Mouse (Mus musculus): ENCODE results near the gene Fbf1. TPM values are rescaled to one million over a fixed set of nuclear protein-coding genes. Genes with fewer than 3 reads are reported as not detected.
A peak's percentile ranks its signal among the peaks of the same experiment; 100 is the strongest.

The Fbf1 gene
- polyA plus RNA-seq, 1 experiment from 2014 or later, result 37.3 TPM

DNA sequence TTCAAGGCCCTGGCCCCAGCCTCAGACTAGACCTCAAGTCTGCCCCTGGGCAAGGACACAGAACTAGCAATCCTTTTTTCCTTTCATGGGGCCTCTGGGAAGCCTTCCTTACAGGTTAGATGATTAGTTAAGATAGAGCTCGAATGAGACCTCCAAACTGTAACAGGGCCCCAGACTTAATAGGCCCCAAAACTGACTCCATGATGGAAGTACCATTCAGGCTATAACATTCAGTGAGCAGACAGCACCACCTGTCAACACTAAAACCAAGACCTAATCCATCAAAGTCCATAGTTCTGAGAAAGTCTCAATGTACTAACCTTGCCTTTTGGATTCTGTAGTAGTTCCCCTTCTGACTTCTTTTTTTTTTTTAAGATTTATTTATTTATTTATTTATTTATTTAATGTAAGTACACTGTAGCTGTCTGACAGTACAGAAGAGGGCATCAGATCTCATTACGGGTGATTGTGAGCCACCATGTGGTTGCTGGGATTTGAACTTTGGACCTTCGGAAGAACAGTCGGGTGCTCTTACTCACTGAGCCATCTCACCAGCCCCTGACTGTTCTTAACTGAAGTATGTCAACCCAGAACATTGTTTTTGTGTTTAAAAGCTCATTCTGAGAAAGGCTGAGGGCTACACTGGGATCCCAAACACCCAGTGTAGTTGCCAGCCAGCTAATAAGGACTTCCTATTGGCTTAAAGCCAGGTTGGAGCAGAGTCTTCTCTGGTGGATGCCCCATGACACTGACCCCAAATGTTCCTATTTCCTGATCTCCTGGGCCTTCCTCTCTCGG is 2.2 kb upstream of the Fbf1 start:
- Histone ChIP-seq H3K9ac (ENCODE audit: low read length) (no peak overlapping the region), H3K9me3 (ENCODE audit: control insufficient read depth, low read length) (no peaks in the 10 kb centered on the region), H3K4me3 (ENCODE audit: low read length) (no peak overlapping the region), H3K4me1 (replicated peaks; ENCODE audit: control insufficient read depth, insufficient read depth, low read length) (peaks cover 12% of the 10 kb centered on the region), H3K4me2 (ENCODE audit: low read depth, low read length) (no peak overlapping the region), H3K36me3 (ENCODE audit: control insufficient read depth, insufficient read depth, low read length) (peaks cover 27% of the 10 kb centered on the region), H3K27me3 (ENCODE audit: control insufficient read depth, insufficient read depth, low read depth, low read length) (no peaks in the 10 kb centered on the region), H3K27ac (ENCODE audit: low read length) (no peak overlapping the region)
- WGBS, result 80% methylated on average over 5 of the region's 5 CpGs
- ATAC-seq (ENCODE audit: low read depth), result no peak

DNA sequence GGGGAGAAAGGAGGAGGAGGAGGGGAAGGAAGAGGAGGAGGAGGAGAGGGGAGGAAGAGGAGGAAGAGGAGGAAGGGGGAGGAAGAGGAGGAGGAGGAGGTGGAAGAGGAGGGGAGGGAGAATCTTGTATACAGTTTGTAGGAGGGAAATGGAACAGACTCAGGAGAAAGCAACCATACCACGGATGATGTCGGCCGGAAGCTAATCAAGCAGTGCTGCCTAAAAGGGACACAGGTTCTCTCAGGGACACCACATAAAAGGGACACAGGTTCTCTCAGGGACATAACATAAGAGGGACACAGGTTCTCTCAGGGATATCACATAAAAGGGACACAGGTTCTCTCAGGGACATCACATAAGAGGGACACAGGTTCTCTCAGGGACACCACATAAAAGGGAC is 1.2 kb upstream of the Fbf1 start:
- WGBS, result 77% methylated on average over 3 of the region's 3 CpGs
- no peak for ATAC-seq (ENCODE audit: low read depth)
- Histone ChIP-seq H3K9me3 (ENCODE audit: control insufficient read depth, low read length) (no peaks in the 10 kb centered on the region), H3K9ac (ENCODE audit: low read length) (no peak overlapping the region), H3K27me3 (ENCODE audit: control insufficient read depth, insufficient read depth, low read depth, low read length) (no peaks in the 10 kb centered on the region), H3K4me2 (ENCODE audit: low read depth, low read length) (no peak overlapping the region), H3K36me3 (ENCODE audit: control insufficient read depth, insufficient read depth, low read length) (peaks cover 18% of the 10 kb centered on the region), H3K4me1 (replicated peaks; ENCODE audit: control insufficient read depth, insufficient read depth, low read length) (peaks cover 12% of the 10 kb centered on the region), H3K4me3 (ENCODE audit: low read length) (no peak overlapping the region), H3K27ac (ENCODE audit: low read length) (no peak overlapping the region)

DNA sequence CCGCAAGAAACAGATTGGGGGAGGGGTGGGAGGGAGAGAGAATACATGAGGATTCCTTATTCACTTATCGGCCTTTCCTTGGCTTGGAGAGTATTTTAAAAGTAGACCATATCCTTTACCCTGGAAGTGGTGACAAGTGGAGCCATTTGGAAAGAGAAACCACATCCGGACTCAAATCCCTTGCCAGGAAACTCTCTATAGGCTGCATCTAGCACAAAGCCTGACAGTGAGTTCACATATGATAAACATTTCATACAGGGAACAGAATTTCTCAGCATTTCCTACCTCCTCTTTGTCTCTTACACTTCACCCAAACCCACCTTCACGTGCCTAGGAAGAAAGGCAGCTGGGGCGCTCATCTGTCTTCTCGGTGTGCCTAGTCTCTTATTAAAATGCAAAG is 734 bp downstream of the Fbf1 start:
- Histone ChIP-seq H3K4me3 (ENCODE audit: low read length) (peak overlapping the region; percentile 73), H3K9ac (ENCODE audit: low read length) (peak overlapping the region; percentile 90), H3K4me1 (replicated peaks; ENCODE audit: control insufficient read depth, insufficient read depth, low read length) (peaks cover 13% of the 10 kb centered on the region), H3K27me3 (ENCODE audit: control insufficient read depth, insufficient read depth, low read depth, low read length) (no peaks in the 10 kb centered on the region), H3K36me3 (ENCODE audit: control insufficient read depth, insufficient read depth, low read length) (peaks cover 3% of the 10 kb centered on the region; the same call in 1 of the 2 replicates), H3K27ac (ENCODE audit: low read length) (peak overlapping the region; percentile 95), H3K4me2 (ENCODE audit: low read depth, low read length) (peak overlapping the region; percentile 76), H3K9me3 (ENCODE audit: control insufficient read depth, low read length) (no peaks in the 10 kb centered on the region)
- 2% methylated on average over 6 of the region's 6 CpGs for WGBS
- peak; percentile 34 for ATAC-seq (ENCODE audit: low read depth)

GRCm38 (mm10) chr11:116163002-116163401 is 5.0 kb downstream of the Fbf1 start:
- Histone ChIP-seq H3K4me2 (ENCODE audit: low read depth, low read length) (no peak overlapping the region), H3K4me3 (ENCODE audit: low read length) (no peak overlapping the region), H3K9me3 (ENCODE audit: control insufficient read depth, low read length) (no peaks in the 10 kb centered on the region), H3K9ac (ENCODE audit: low read length) (no peak overlapping the region), H3K4me1 (replicated peaks; ENCODE audit: control insufficient read depth, insufficient read depth, low read length) (peaks cover 15% of the 10 kb centered on the region), H3K27ac (ENCODE audit: low read length) (no peak overlapping the region), H3K27me3 (ENCODE audit: control insufficient read depth, insufficient read depth, low read depth, low read length) (no peaks in the 10 kb centered on the region), H3K36me3 (ENCODE audit: control insufficient read depth, insufficient read depth, low read length) (peaks cover 9% of the 10 kb centered on the region)
- WGBS, result 49% methylated on average over 9 of the region's 9 CpGs
- ATAC-seq (ENCODE audit: low read depth), result no peak

GRCm38 (mm10) chr11:116162146-116162545 is 5.8 kb downstream of the Fbf1 start:
- no peak overlapping the region for H3K4me2 ChIP-seq (ENCODE audit: low read depth, low read length)
- peaks cover 15% of the 10 kb centered on the region for H3K4me1 ChIP-seq (replicated peaks; ENCODE audit: control insufficient read depth, insufficient read depth, low read length)
- H3K27ac ChIP-seq (ENCODE audit: low read length), result no peak overlapping the region
- no peak overlapping the region for H3K9ac ChIP-seq (ENCODE audit: low read length)
- 65% methylated on average over 10 of the region's 10 CpGs for WGBS
- H3K27me3 ChIP-seq (ENCODE audit: control insufficient read depth, insufficient read depth, low read depth, low read length), result no peaks in the 10 kb centered on the region
- H3K36me3 ChIP-seq (ENCODE audit: control insufficient read depth, insufficient read depth, low read length), result peaks cover 9% of the 10 kb centered on the region
- no peak overlapping the region for H3K4me3 ChIP-seq (ENCODE audit: low read length)
- H3K9me3 ChIP-seq (ENCODE audit: control insufficient read depth, low read length), result no peaks in the 10 kb centered on the region
- ATAC-seq (ENCODE audit: low read depth), result 0 out of 2 replicates have a peak, but pooled peaks have one; percentile 52

DNA sequence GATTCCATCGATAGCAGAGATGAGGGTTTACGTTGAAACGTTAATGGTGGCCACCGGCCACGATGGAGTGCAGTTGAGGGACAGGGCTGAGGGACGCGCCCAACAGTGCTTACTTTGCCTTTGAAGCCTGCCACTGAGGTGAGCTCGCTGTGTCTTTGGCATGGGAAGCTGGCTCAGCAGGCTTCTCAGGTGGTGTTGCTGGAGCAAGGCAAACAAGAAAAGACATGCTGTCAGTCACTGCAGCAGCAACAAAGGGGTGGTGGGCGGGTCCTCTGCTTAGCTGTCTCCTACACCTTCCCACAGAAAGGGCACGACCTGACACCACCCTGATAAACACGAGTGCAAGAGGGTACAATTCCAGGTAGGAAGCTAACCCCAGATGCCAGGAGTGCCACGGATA is 6.7 kb downstream of the Fbf1 start:
- 54% methylated on average over 12 of the region's 12 CpGs for WGBS
- Histone ChIP-seq H3K4me2 (ENCODE audit: low read depth, low read length) (no peak overlapping the region), H3K36me3 (ENCODE audit: control insufficient read depth, insufficient read depth, low read length) (peaks cover 9% of the 10 kb centered on the region), H3K9me3 (ENCODE audit: control insufficient read depth, low read length) (no peaks in the 10 kb centered on the region), H3K4me1 (replicated peaks; ENCODE audit: control insufficient read depth, insufficient read depth, low read length) (peaks cover 8% of the 10 kb centered on the region; the same call in 1 of the 2 replicates), H3K4me3 (ENCODE audit: low read length) (no peak overlapping the region), H3K9ac (ENCODE audit: low read length) (no peak overlapping the region), H3K27me3 (ENCODE audit: control insufficient read depth, insufficient read depth, low read depth, low read length) (no peaks in the 10 kb centered on the region), H3K27ac (ENCODE audit: low read length) (no peak overlapping the region)
- no peak for ATAC-seq (ENCODE audit: low read depth)

- no peak for ATAC-seq (ENCODE audit: low read depth)
- Histone ChIP-seq H3K9me3 (ENCODE audit: control insufficient read depth, low read length) (no peaks in the 10 kb centered on the region), H3K36me3 (ENCODE audit: control insufficient read depth, insufficient read depth, low read length) (peaks cover 36% of the 10 kb centered on the region), H3K27ac (ENCODE audit: low read length) (no peak overlapping the region), H3K4me1 (replicated peaks; ENCODE audit: control insufficient read depth, insufficient read depth, low read length) (no peaks in the 10 kb centered on the region), H3K27me3 (ENCODE audit: control insufficient read depth, insufficient read depth, low read depth, low read length) (no peaks in the 10 kb centered on the region), H3K9ac (ENCODE audit: low read length) (no peak overlapping the region), H3K4me3 (ENCODE audit: low read length) (no peak overlapping the region), H3K4me2 (ENCODE audit: low read depth, low read length) (no peak overlapping the region)
- 86% methylated on average over 2 of the region's 2 CpGs for WGBS
Observed at GRCm38 (mm10) chr11:116150960-116151359, 17.0 kb downstream of the Fbf1 start.

DNA sequence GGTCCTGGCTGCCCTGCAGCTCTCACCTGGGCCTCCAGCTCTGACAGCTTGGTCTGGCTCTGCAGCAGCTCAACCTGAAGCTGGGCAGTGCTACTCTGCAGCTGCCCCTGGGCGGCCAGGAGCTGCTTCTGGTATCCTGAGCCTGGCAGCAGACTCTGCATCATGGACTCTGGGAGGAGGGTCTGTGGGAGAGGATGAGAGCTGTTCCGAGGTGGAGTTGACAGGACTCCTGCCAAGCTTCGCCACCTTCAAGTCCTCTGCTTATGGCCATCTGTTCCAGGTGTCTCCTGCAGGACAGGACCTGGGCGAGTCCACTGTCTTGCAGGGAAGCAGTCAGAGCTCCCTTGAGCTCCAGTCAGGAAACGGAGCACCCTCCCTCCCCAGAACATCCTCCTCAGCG is 18.6 kb downstream of the Fbf1 start:
- H3K36me3 ChIP-seq (ENCODE audit: control insufficient read depth, insufficient read depth, low read length), result peaks cover 37% of the 10 kb centered on the region
- no peak for ATAC-seq (ENCODE audit: low read depth)
- 81% methylated on average over 6 of the region's 6 CpGs for WGBS

DNA sequence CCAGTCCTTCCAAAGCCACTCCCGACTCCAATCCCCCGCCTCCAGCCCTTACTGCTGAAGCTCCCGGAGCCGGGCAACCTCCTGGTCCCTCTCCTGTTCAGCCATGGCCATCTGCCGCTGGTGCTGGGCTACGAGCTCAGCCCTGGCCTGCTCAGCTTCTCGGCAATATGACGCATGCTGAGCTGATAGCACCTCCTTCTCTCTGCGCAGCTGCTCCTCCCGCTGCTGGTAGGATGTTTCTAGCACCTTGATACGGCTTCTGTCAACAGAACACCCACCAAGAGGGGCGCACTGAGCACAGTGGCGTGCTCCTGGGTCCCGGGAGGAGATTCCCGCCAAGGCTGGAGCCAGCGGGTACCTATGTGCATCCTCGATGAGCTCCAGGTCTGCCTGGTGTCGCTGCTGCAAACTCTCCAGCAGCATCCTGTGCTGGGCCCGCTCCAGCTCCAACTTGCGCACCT is 19.2 kb downstream of the Fbf1 start:
- Histone ChIP-seq H3K4me3 (ENCODE audit: low read length) (no peak overlapping the region), H3K4me2 (ENCODE audit: low read depth, low read length) (no peak overlapping the region), H3K27ac (ENCODE audit: low read length) (no peak overlapping the region), H3K27me3 (ENCODE audit: control insufficient read depth, insufficient read depth, low read depth, low read length) (no peaks in the 10 kb centered on the region), H3K9me3 (ENCODE audit: control insufficient read depth, low read length) (no peaks in the 10 kb centered on the region), H3K9ac (ENCODE audit: low read length) (no peak overlapping the region), H3K36me3 (ENCODE audit: control insufficient read depth, insufficient read depth, low read length) (peaks cover 37% of the 10 kb centered on the region), H3K4me1 (replicated peaks; ENCODE audit: control insufficient read depth, insufficient read depth, low read length) (0 out of 2 replicates have a peak, but pooled peaks cover 4% of the 10 kb centered on the region)
- 54% methylated on average over 20 of the region's 20 CpGs for WGBS
- ATAC-seq (ENCODE audit: low read depth), result no peak

More for the DNA sequence above, 18.6 kb downstream of the Fbf1 start:
- H3K4me2 ChIP-seq (ENCODE audit: low read depth, low read length), result no peak overlapping the region
- no peak overlapping the region for H3K9ac ChIP-seq (ENCODE audit: low read length)
- H3K4me1 ChIP-seq (replicated peaks; ENCODE audit: control insufficient read depth, insufficient read depth, low read length), result 0 out of 2 replicates have a peak, but pooled peaks cover 4% of the 10 kb centered on the region
- no peaks in the 10 kb centered on the region for H3K9me3 ChIP-seq (ENCODE audit: control insufficient read depth, low read length)
- no peak overlapping the region for H3K4me3 ChIP-seq (ENCODE audit: low read length)
- H3K27me3 ChIP-seq (ENCODE audit: control insufficient read depth, insufficient read depth, low read depth, low read length), result no peaks in the 10 kb centered on the region
- H3K27ac ChIP-seq (ENCODE audit: low read length), result no peak overlapping the region

Measured in lung, embryonic 16.5 days (tissue).